In the genomic region with DNA sequence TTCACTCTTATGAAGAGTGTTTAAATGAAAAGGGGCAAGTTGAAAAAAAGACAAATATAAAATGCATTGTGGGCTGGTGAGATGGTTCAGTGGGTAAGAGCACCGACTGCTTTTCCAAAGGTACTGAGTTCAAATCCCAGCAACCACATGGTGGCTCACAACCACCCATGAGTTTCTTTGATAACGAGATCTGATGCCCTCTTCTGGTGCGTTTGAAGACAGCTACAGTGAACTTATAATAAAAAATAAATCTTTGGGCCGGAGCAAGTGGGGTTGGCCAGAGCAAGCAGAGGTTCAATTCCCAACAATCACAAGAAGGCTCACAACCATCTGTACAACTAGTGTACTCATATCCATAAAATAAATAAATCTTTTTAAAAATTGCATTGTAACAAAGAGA, we compare ENCODE assay signal across 17 mouse cellular contexts. TPM values are rescaled to one million over a fixed set of nuclear protein-coding genes. Genes with fewer than 3 reads are reported as not detected.
DNase-seq lines count a peak whose midpoint lies in the region; ATAC-seq and TF ChIP-seq lines count a peak whose summit lies in the region.
"Had no signal": no experiment of that assay in that cellular context is flagged by ENCODE, and none has a peak within 500 bp of the region (broad histone marks: within the 10 kb centered on the region; RNA-seq: fewer than 3 reads in every experiment).

No protein-coding gene starts in this region.

- TF ChIP-seq EP300 in lung, postnatal 0 days (IDR thresholded peaks at IDR 0.05), result no peak

- ATAC-seq in hindbrain, postnatal 0 days, result no peak
- ATAC-seq in hindbrain, embryonic 14.5 days (ENCODE audit: low FRiP score), result no peak
- ATAC-seq in lung, postnatal 0 days, result no peak
- ATAC-seq: inflammation-experienced regulatory T-cells, adult 6 months had no signal

- no peak overlapping the region for H3K4me2 ChIP-seq in hindbrain, postnatal 0 days (ENCODE audit: low read depth, low read length)
- no peak overlapping the region for H3K4me2 ChIP-seq in hindbrain, embryonic 14.5 days (replicated peaks)
- no peak overlapping the region for H3K4me2 ChIP-seq in lung, postnatal 0 days (replicated peaks; ENCODE audit: low read depth, low read length)
- H3K4me2 ChIP-seq: embryonic facial prominence, embryonic 13.5 days; forebrain, embryonic 12.5 days; hindbrain, embryonic 15.5 days had no signal

- H3K36me3 ChIP-seq in hindbrain, postnatal 0 days (ENCODE audit: insufficient read depth, low read length), result peaks cover 63% of the 10 kb centered on the region
- H3K36me3 ChIP-seq in hindbrain, embryonic 14.5 days (replicated peaks; ENCODE audit: control insufficient read depth, insufficient read depth), result peaks cover 89% of the 10 kb centered on the region
- peaks cover 31% of the 10 kb centered on the region for H3K36me3 ChIP-seq in lung, postnatal 0 days (ENCODE audit: insufficient read depth, low read length)

- no peaks in the 10 kb centered on the region for H3K4me1 ChIP-seq in hindbrain, postnatal 0 days (ENCODE audit: insufficient read depth, low read length)
- H3K4me1 ChIP-seq in hindbrain, embryonic 14.5 days (replicated peaks; ENCODE audit: control insufficient read depth, insufficient read depth, low read length), result no peaks in the 10 kb centered on the region
- H3K4me1 ChIP-seq in lung, postnatal 0 days (ENCODE audit: insufficient read depth, low read depth, low read length), result no peaks in the 10 kb centered on the region
- H3K4me1 ChIP-seq: embryonic facial prominence, embryonic 13.5 days; forebrain, embryonic 12.5 days; hindbrain, embryonic 10.5 days had no signal

- peak; percentile 19; the same call in 1 of the 2 replicates for TF ChIP-seq CTCF in hindbrain, postnatal 0 days (IDR thresholded peaks at IDR 0.05; ENCODE audit: low read depth)
- peak; percentile 10; the same call in 1 of the 2 replicates for TF ChIP-seq CTCF in lung, postnatal 0 days (IDR thresholded peaks at IDR 0.05)

- no peak overlapping the region for H3K9ac ChIP-seq in hindbrain, postnatal 0 days (replicated peaks; ENCODE audit: low read length)
- H3K9ac ChIP-seq in hindbrain, embryonic 14.5 days, result no peak overlapping the region
- H3K9ac ChIP-seq in lung, postnatal 0 days (replicated peaks; ENCODE audit: low read depth), result no peak overlapping the region
- H3K9ac ChIP-seq: embryonic facial prominence, embryonic 13.5 days; forebrain, embryonic 12.5 days; hindbrain, embryonic 15.5 days had no signal

- H3K4me3 ChIP-seq in hindbrain, postnatal 0 days (ENCODE audit: low read length), result no peak overlapping the region
- no peak overlapping the region for H3K4me3 ChIP-seq in hindbrain, embryonic 14.5 days (replicated peaks; ENCODE audit: low read length)
- H3K4me3 ChIP-seq in lung, postnatal 0 days (ENCODE audit: low read depth, low read length), result no peak overlapping the region
- H3K4me3 ChIP-seq: embryonic facial prominence, embryonic 13.5 days; forebrain, embryonic 12.5 days; gastrocnemius, adult 2 months; hindbrain, embryonic 10.5 days; hindbrain, embryonic 15.5 days had no signal

- H3K9me3 ChIP-seq in hindbrain, postnatal 0 days (ENCODE audit: low read length), result no peaks in the 10 kb centered on the region
- H3K9me3 ChIP-seq in hindbrain, embryonic 14.5 days (ENCODE audit: control insufficient read depth, low read length), result no peaks in the 10 kb centered on the region
- H3K9me3 ChIP-seq in lung, postnatal 0 days (ENCODE audit: low read length), result no peaks in the 10 kb centered on the region
- H3K9me3 ChIP-seq: embryonic facial prominence, embryonic 13.5 days; forebrain, embryonic 12.5 days; hindbrain, embryonic 10.5 days; hindbrain, embryonic 15.5 days had no signal

- no peaks in the 10 kb centered on the region for H3K27me3 ChIP-seq in hindbrain, postnatal 0 days (ENCODE audit: insufficient read depth, low read length)
- H3K27me3 ChIP-seq in hindbrain, embryonic 14.5 days (ENCODE audit: control insufficient read depth, insufficient read depth, low read length), result no peaks in the 10 kb centered on the region
- no peaks in the 10 kb centered on the region for H3K27me3 ChIP-seq in lung, postnatal 0 days (replicated peaks; ENCODE audit: insufficient read depth, low read length)
- H3K27me3 ChIP-seq: embryonic facial prominence, embryonic 13.5 days; forebrain, embryonic 12.5 days; hindbrain, embryonic 15.5 days had no signal

- H3K27ac ChIP-seq in hindbrain, postnatal 0 days, result no peak overlapping the region
- no peak overlapping the region for H3K27ac ChIP-seq in hindbrain, embryonic 14.5 days
- H3K27ac ChIP-seq in lung, postnatal 0 days (ENCODE audit: low read length), result no peak overlapping the region
- H3K27ac ChIP-seq: embryonic facial prominence, embryonic 13.5 days; forebrain, embryonic 12.5 days; gastrocnemius, adult 2 months; hindbrain, embryonic 10.5 days; hindbrain, embryonic 15.5 days had no signal

- 93% methylated on average over 4 of the region's 4 CpGs for WGBS in hindbrain, postnatal 0 days
- WGBS in hindbrain, embryonic 14.5 days, result 93% methylated on average over 4 of the region's 4 CpGs
- 87% methylated on average over 4 of the region's 4 CpGs for WGBS in lung, postnatal 0 days

- DNase-seq in hindbrain, postnatal 0 days (ENCODE audit: low spot score), result no peak
- no peak for DNase-seq in hindbrain, embryonic 14.5 days (ENCODE audit: low spot score)
- no peak for DNase-seq in lung, postnatal 0 days (ENCODE audit: low spot score)
- no peak for DNase-seq in lung, postnatal 25 days (ENCODE audit: low spot score)
- peak; percentile 14 for DNase-seq in naive thymus-derived CD4-positive, alpha-beta T cell, adult 2 months (ENCODE audit: low read depth)
- no peak for DNase-seq in cerebellum, postnatal 25 days
- DNase-seq: adrenal gland, adult 8-10 months; adrenal gland, postnatal 36 days; cerebellum, adult 2 months; cerebellum, postnatal 10 days; gastrocnemius, adult 2 months; gastrocnemius, postnatal 25 days had no signal

RNA-seq across cellular contexts. Expression of gene Surf6, which starts 6.8 kb away (rescaled TPM):
- 13.9 and 16.5 TPM in 2 replicates for total RNA-seq in hindbrain, postnatal 0 days (2014; rRNA removed)
- polyA plus RNA-seq in hindbrain, postnatal 0 days (2015; fragmentation: Nextera tagmentation; extraction: Ambion mirVana), result 20.5 and 22.3 TPM in 2 replicates
- polyA plus RNA-seq in hindbrain, embryonic 14.5 days (2014; fragmentation: Nextera tagmentation; extraction: Ambion mirVana), result 15.1 and 15.9 TPM in 2 replicates
- polyA plus RNA-seq in lung, postnatal 0 days (2015; fragmentation: Nextera tagmentation; extraction: Ambion mirVana), result 11.8 and 13.5 TPM in 2 replicates

RNA-seq across cellular contexts. Expression of gene Med22, which starts 14.6 kb away (rescaled TPM):
- total RNA-seq in hindbrain, postnatal 0 days (2014; rRNA removed), result 116 and 122 TPM in 2 replicates
- polyA plus RNA-seq in hindbrain, postnatal 0 days (2015; fragmentation: Nextera tagmentation; extraction: Ambion mirVana), result 125 and 141 TPM in 2 replicates
- 113 TPM in 2 replicates for polyA plus RNA-seq in hindbrain, embryonic 14.5 days (2014; fragmentation: Nextera tagmentation; extraction: Ambion mirVana)
- 32.6 and 33.8 TPM in 2 replicates for polyA plus RNA-seq in lung, postnatal 0 days (2015; fragmentation: Nextera tagmentation; extraction: Ambion mirVana)

RNA-seq across cellular contexts. Expression of gene Rpl7a, which starts 14.7 kb away (rescaled TPM):
- 863 and 1,008 TPM in 2 replicates for total RNA-seq in hindbrain, postnatal 0 days (2014; rRNA removed)
- polyA plus RNA-seq in hindbrain, postnatal 0 days (2015; fragmentation: Nextera tagmentation; extraction: Ambion mirVana), result 446 and 467 TPM in 2 replicates
- polyA plus RNA-seq in hindbrain, embryonic 14.5 days (2014; fragmentation: Nextera tagmentation; extraction: Ambion mirVana), result 439 and 494 TPM in 2 replicates
- 380 and 417 TPM in 2 replicates for polyA plus RNA-seq in lung, postnatal 0 days (2015; fragmentation: Nextera tagmentation; extraction: Ambion mirVana)

RNA-seq across cellular contexts. Expression of gene Surf2, which starts 20.3 kb away (rescaled TPM):
- total RNA-seq in hindbrain, postnatal 0 days (2014; rRNA removed), result 16.3 and 24.4 TPM in 2 replicates
- polyA plus RNA-seq in hindbrain, postnatal 0 days (2015; fragmentation: Nextera tagmentation; extraction: Ambion mirVana), result 50.4 and 54.6 TPM in 2 replicates
- 44.1 and 45.2 TPM in 2 replicates for polyA plus RNA-seq in hindbrain, embryonic 14.5 days (2014; fragmentation: Nextera tagmentation; extraction: Ambion mirVana)
- 23.0 and 23.8 TPM in 2 replicates for polyA plus RNA-seq in lung, postnatal 0 days (2015; fragmentation: Nextera tagmentation; extraction: Ambion mirVana)

RNA-seq across cellular contexts. Expression of gene Surf1, which starts 20.4 kb away (rescaled TPM):
- 63.1 and 63.4 TPM in 2 replicates for total RNA-seq in hindbrain, postnatal 0 days (2014; rRNA removed)
- polyA plus RNA-seq in hindbrain, postnatal 0 days (2015; fragmentation: Nextera tagmentation; extraction: Ambion mirVana), result 112 and 117 TPM in 2 replicates
- 80.3 and 86.9 TPM in 2 replicates for polyA plus RNA-seq in hindbrain, embryonic 14.5 days (2014; fragmentation: Nextera tagmentation; extraction: Ambion mirVana)
- 59.6 and 59.7 TPM in 2 replicates for polyA plus RNA-seq in lung, postnatal 0 days (2015; fragmentation: Nextera tagmentation; extraction: Ambion mirVana)
